Mouse (Mus musculus): ENCODE results near the gene Lmo7. TPM values are rescaled to one million over a fixed set of nuclear protein-coding genes. Genes with fewer than 3 reads are reported as not detected.

The Lmo7 gene
- polyA plus RNA-seq, 1 experiment from 2014 or later: 21.1 TPM

- no peaks in the 10 kb centered on the region for H3K27me3 ChIP-seq (replicated peaks)
- H3K4me1 ChIP-seq: no peaks in the 10 kb centered on the region
- ATAC-seq (ENCODE audit: insufficient read depth, low FRiP score, low read depth): no peak
- no peak overlapping the region for H3K4me3 ChIP-seq (replicated peaks)
- H3K9me3 ChIP-seq: no peaks in the 10 kb centered on the region
- H3K27ac ChIP-seq: no peak overlapping the region
- no peak overlapping the region for H3K4me2 ChIP-seq
- H3K36me3 ChIP-seq: no peaks in the 10 kb centered on the region
- WGBS: 88% methylated on average over 12 of the region's 12 CpGs
- no peak overlapping the region for H3K9ac ChIP-seq
Measured at GRCm38 (mm10) chr14:101927646-101928244, 198.0 kb downstream of the Lmo7 start.

- WGBS: 92% methylated on average over 25 of the region's 25 CpGs
- no peak for ATAC-seq (ENCODE audit: insufficient read depth, low FRiP score, low read depth)
- H3K4me1 ChIP-seq: no peaks in the 10 kb centered on the region
- H3K36me3 ChIP-seq: no peaks in the 10 kb centered on the region
- H3K27me3 ChIP-seq (replicated peaks): no peaks in the 10 kb centered on the region
- H3K9ac ChIP-seq: no peak overlapping the region
- no peak overlapping the region for H3K4me2 ChIP-seq
- no peaks in the 10 kb centered on the region for H3K9me3 ChIP-seq
- H3K4me3 ChIP-seq (replicated peaks): no peak overlapping the region
- H3K27ac ChIP-seq: no peak overlapping the region
Measured at GRCm38 (mm10) chr14:101930576-101931447, 201.1 kb downstream of the Lmo7 start.

- Histone ChIP-seq H3K4me2 (no peak overlapping the region), H3K4me1 (no peaks in the 10 kb centered on the region), H3K4me3 (replicated peaks) (no peak overlapping the region), H3K36me3 (no peaks in the 10 kb centered on the region), H3K27ac (no peak overlapping the region), H3K9me3 (no peaks in the 10 kb centered on the region), H3K9ac (no peak overlapping the region), H3K27me3 (replicated peaks) (no peaks in the 10 kb centered on the region)
- WGBS: 95% methylated on average over 4 of the region's 4 CpGs
- no peak for ATAC-seq (ENCODE audit: insufficient read depth, low FRiP score, low read depth)
Measured at GRCm38 (mm10) chr14:101931448-101931750, 201.6 kb downstream of the Lmo7 start.

- Histone ChIP-seq H3K27ac (no peak overlapping the region), H3K36me3 (no peaks in the 10 kb centered on the region), H3K9ac (no peak overlapping the region), H3K4me1 (no peaks in the 10 kb centered on the region), H3K4me3 (replicated peaks) (no peak overlapping the region), H3K9me3 (no peaks in the 10 kb centered on the region), H3K4me2 (no peak overlapping the region), H3K27me3 (replicated peaks) (no peaks in the 10 kb centered on the region)
- WGBS: 73% methylated on average over 9 of the region's 9 CpGs
- no peak for ATAC-seq (ENCODE audit: insufficient read depth, low FRiP score, low read depth)
Measured at GRCm38 (mm10) chr14:101933551-101933950, 203.8 kb downstream of the Lmo7 start.

GRCm38 (mm10) chr14:101942971-101943370 is 213.2 kb downstream of the Lmo7 start:
- H3K4me2 ChIP-seq: peak overlapping the region; percentile 44
- 7% methylated on average over 4 of the region's 4 CpGs for WGBS
- no peaks in the 10 kb centered on the region for H3K9me3 ChIP-seq
- no peaks in the 10 kb centered on the region for H3K27me3 ChIP-seq (replicated peaks)
- no peaks in the 10 kb centered on the region for H3K4me1 ChIP-seq
- no peaks in the 10 kb centered on the region for H3K36me3 ChIP-seq
- no peak overlapping the region for H3K9ac ChIP-seq
- ATAC-seq (ENCODE audit: insufficient read depth, low FRiP score, low read depth): no peak
- no peak overlapping the region for H3K4me3 ChIP-seq (replicated peaks)
- no peak overlapping the region for H3K27ac ChIP-seq

GRCm38 (mm10) chr14:101946711-101947516 is 217.2 kb downstream of the Lmo7 start:
- Histone ChIP-seq H3K27ac (no peak overlapping the region), H3K27me3 (replicated peaks) (no peaks in the 10 kb centered on the region), H3K4me1 (no peaks in the 10 kb centered on the region), H3K4me3 (replicated peaks) (no peak overlapping the region), H3K9ac (no peak overlapping the region), H3K4me2 (0 out of 2 replicates have a peak overlapping the region, but pooled peaks have one; percentile 3), H3K9me3 (no peaks in the 10 kb centered on the region), H3K36me3 (no peaks in the 10 kb centered on the region)
- WGBS: 55% methylated on average over 21 of the region's 21 CpGs
- ATAC-seq (ENCODE audit: insufficient read depth, low FRiP score, low read depth): no peak

- H3K4me1 ChIP-seq: no peaks in the 10 kb centered on the region
- 56% methylated on average over 2 of the region's 2 CpGs for WGBS
- no peaks in the 10 kb centered on the region for H3K27me3 ChIP-seq (replicated peaks)
- no peak overlapping the region for H3K4me3 ChIP-seq (replicated peaks)
- no peak overlapping the region for H3K9ac ChIP-seq
- no peak; the same call in 1 of the 2 replicates for ATAC-seq (ENCODE audit: insufficient read depth, low FRiP score, low read depth)
- no peaks in the 10 kb centered on the region for H3K9me3 ChIP-seq
- H3K4me2 ChIP-seq: no peak overlapping the region
- H3K27ac ChIP-seq: no peak overlapping the region
- H3K36me3 ChIP-seq: no peaks in the 10 kb centered on the region
Measured at GRCm38 (mm10) chr14:101949114-101949513, 219.4 kb downstream of the Lmo7 start.

GRCm38 (mm10) chr14:101951107-101951506 is 221.3 kb downstream of the Lmo7 start:
- Histone ChIP-seq H3K36me3 (no peaks in the 10 kb centered on the region), H3K4me2 (no peak overlapping the region), H3K27me3 (replicated peaks) (no peaks in the 10 kb centered on the region), H3K9me3 (no peaks in the 10 kb centered on the region), H3K4me1 (no peaks in the 10 kb centered on the region), H3K27ac (no peak overlapping the region), H3K4me3 (replicated peaks) (no peak overlapping the region), H3K9ac (no peak overlapping the region)
- WGBS: 86% methylated on average over 6 of the region's 6 CpGs
- ATAC-seq (ENCODE audit: insufficient read depth, low FRiP score, low read depth): no peak

GRCm38 (mm10) chr14:101953793-101954468 is 224.2 kb downstream of the Lmo7 start:
- no peak for ATAC-seq (ENCODE audit: insufficient read depth, low FRiP score, low read depth)
- Histone ChIP-seq H3K4me3 (replicated peaks) (no peak overlapping the region), H3K9ac (no peak overlapping the region), H3K4me2 (no peak overlapping the region), H3K27me3 (replicated peaks) (no peaks in the 10 kb centered on the region), H3K36me3 (no peaks in the 10 kb centered on the region), H3K4me1 (no peaks in the 10 kb centered on the region), H3K9me3 (no peaks in the 10 kb centered on the region), H3K27ac (no peak overlapping the region)
- WGBS: 81% methylated on average over 9 of the region's 9 CpGs

- Histone ChIP-seq H3K36me3 (no peaks in the 10 kb centered on the region), H3K4me1 (no peaks in the 10 kb centered on the region), H3K9me3 (no peaks in the 10 kb centered on the region), H3K4me2 (no peak overlapping the region), H3K9ac (no peak overlapping the region), H3K4me3 (replicated peaks) (no peak overlapping the region), H3K27ac (no peak overlapping the region), H3K27me3 (replicated peaks) (no peaks in the 10 kb centered on the region)
- WGBS: 74% methylated on average over 6 of the region's 6 CpGs
- ATAC-seq (ENCODE audit: insufficient read depth, low FRiP score, low read depth): no peak
Measured at GRCm38 (mm10) chr14:101964381-101964780, 234.6 kb downstream of the Lmo7 start.

GRCm38 (mm10) chr14:101964956-101965355 is 235.2 kb downstream of the Lmo7 start:
- Histone ChIP-seq H3K9me3 (no peaks in the 10 kb centered on the region), H3K4me2 (no peak overlapping the region), H3K4me1 (no peaks in the 10 kb centered on the region), H3K9ac (no peak overlapping the region), H3K4me3 (replicated peaks) (no peak overlapping the region), H3K27ac (no peak overlapping the region), H3K27me3 (replicated peaks) (no peaks in the 10 kb centered on the region), H3K36me3 (no peaks in the 10 kb centered on the region)
- ATAC-seq (ENCODE audit: insufficient read depth, low FRiP score, low read depth): no peak
- WGBS: 64% methylated on average over 1 of the region's 1 CpGs

Measured in stomach, embryonic 15.5 days (tissue).